Comparison of ENCODE assay signal across 8 mouse cellular contexts in the genomic region with DNA sequence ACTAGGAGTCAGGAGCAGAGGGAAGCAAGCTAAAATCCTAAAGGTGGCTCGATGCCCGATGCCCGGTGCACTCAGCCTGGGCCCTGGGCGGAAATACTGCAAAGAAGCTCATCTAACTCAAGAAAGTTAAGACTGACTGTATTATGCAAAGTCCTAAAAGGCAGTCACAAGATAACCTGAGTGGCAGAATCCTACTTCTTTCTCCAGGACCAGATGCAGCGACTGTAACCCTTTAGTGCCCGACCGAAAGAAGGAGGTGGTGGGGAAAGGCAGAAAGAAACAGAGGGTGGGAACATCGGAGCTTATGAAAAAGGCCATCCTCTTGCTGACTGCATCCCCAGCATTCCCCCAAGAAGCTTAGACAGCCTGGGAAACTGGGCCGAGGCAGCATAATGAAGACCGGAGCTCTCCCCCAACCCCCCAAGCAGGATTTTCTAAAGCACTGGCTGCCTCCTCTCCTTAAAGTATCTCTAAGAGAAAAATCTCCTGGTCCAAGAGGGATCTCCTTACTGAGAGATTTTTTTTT.
DNase-seq lines count a peak whose midpoint lies in the region; ATAC-seq lines count a peak whose summit lies in the region.

No protein-coding gene starts in this region.

- ATAC-seq in kidney, embryonic 14.5 days (ENCODE audit: low FRiP score, low TSS enrichment) = peak; percentile 32; the same call in 1 of the 2 replicates
- peak; percentile 69 for ATAC-seq in midbrain, embryonic 15.5 days (replicated peaks)

- peaks cover 12% of the 10 kb centered on the region; the same call in 1 of the 2 replicates for H3K27me3 ChIP-seq in kidney, embryonic 14.5 days (ENCODE audit: control insufficient read depth, insufficient read depth, low read length)
- H3K27me3 ChIP-seq in midbrain, embryonic 15.5 days (replicated peaks) = no peaks in the 10 kb centered on the region

- H3K4me2 ChIP-seq in kidney, embryonic 14.5 days (replicated peaks; ENCODE audit: low read depth, low read length) = peak overlapping the region; percentile 60
- H3K4me2 ChIP-seq in midbrain, embryonic 15.5 days = peak overlapping the region; percentile 64

- peak overlapping the region; percentile 9; the same call in 1 of the 2 replicates for H3K9ac ChIP-seq in kidney, embryonic 14.5 days (ENCODE audit: low read depth, low read length)
- H3K9ac ChIP-seq in midbrain, embryonic 15.5 days = peak overlapping the region; percentile 68

- H3K27ac ChIP-seq in kidney, embryonic 14.5 days (ENCODE audit: low read depth, low read length) = no peak overlapping the region
- peak overlapping the region; percentile 85 for H3K27ac ChIP-seq in midbrain, embryonic 15.5 days

- no peak for DNase-seq in kidney, adult 11 months
- DNase-seq in cerebellum, adult 9-11 months = peak; percentile 68
- peak; percentile 15 to 46 for DNase-seq in frontal cortex, postnatal 14 days (ENCODE audit: low spot score in 2 of 2)
- DNase-seq in layer of hippocampus, postnatal 10 days (ENCODE audit: low spot score in 2 of 2) = peak; percentile 46 to 65
- DNase-seq in T-cell, adult 2 months (ENCODE audit: low spot score) = no peak
- DNase-seq in yolk sac, embryonic 10.5 days (ENCODE audit: low spot score) = no peak

- WGBS in kidney, embryonic 14.5 days = 1% methylated on average over 10 of the region's 10 CpGs
- WGBS in midbrain, embryonic 15.5 days = under 1% methylated on average over 10 of the region's 10 CpGs

- H3K36me3 ChIP-seq in kidney, embryonic 14.5 days (ENCODE audit: control insufficient read depth, insufficient read depth, low read length) = no peaks in the 10 kb centered on the region
- H3K36me3 ChIP-seq in midbrain, embryonic 15.5 days (replicated peaks) = no peaks in the 10 kb centered on the region

- no peaks in the 10 kb centered on the region for H3K9me3 ChIP-seq in kidney, embryonic 14.5 days (ENCODE audit: control insufficient read depth, low read length)
- no peaks in the 10 kb centered on the region for H3K9me3 ChIP-seq in midbrain, embryonic 15.5 days

- no peaks in the 10 kb centered on the region for H3K4me1 ChIP-seq in kidney, embryonic 14.5 days (ENCODE audit: control insufficient read depth, insufficient read depth, low read length)
- peaks cover 13% of the 10 kb centered on the region for H3K4me1 ChIP-seq in midbrain, embryonic 15.5 days

- peak overlapping the region; percentile 47 for H3K4me3 ChIP-seq in kidney, embryonic 14.5 days (ENCODE audit: low read length)
- peak overlapping the region; percentile 75 for H3K4me3 ChIP-seq in midbrain, embryonic 15.5 days

Comparison
In these comparisons a context has a peak if more than half of its experiments do, and no peak if none do; other contexts are left out.
1. DNase-seq: peak in cerebellum, adult 9-11 months (single experiment), frontal cortex, postnatal 14 days (2 of 2) and layer of hippocampus, postnatal 10 days (2 of 2); none in kidney, adult 11 months (single experiment), T-cell, adult 2 months (single experiment) and yolk sac, embryonic 10.5 days (single experiment).